Mouse (Mus musculus): ENCODE data around the gene Igfbp2.

DNA sequence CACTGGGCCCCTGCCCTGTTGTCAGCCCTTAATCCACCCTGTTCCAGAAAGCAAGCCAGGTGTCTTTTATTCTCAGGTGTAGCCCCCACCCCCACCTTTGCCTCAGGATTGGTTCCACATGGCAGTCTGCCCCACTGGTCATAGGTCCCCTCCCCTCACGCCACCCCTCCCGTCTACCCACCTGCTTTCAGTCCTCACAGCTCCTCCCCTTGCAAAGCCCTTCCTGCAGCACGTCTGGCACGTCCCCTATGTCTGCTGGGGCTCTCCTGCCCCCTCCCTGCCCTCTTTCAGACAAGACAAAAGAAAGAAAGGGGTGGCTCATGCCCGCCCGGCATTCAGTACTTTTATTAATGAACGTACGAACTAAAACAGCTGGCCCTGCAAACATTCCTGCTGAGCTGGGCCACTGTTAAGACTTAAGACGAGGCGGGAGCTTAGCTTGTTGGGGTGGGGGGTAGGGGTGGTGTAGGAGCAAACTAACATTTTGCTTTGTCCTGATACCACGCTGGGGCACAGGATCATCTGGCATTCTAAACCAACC, 18.2 kb upstream of the Igfbp2 start:
- TF ChIP-seq EP300 (IDR thresholded peaks at IDR 0.05; ENCODE audit: insufficient read depth, low read depth, low read length), result peak; percentile 96
- TF ChIP-seq CTCF (IDR thresholded peaks at IDR 0.05; ENCODE audit: low read depth, low read length), result no peak
